Mouse (Mus musculus): ENCODE results near the gene Ghdc.

DNA sequence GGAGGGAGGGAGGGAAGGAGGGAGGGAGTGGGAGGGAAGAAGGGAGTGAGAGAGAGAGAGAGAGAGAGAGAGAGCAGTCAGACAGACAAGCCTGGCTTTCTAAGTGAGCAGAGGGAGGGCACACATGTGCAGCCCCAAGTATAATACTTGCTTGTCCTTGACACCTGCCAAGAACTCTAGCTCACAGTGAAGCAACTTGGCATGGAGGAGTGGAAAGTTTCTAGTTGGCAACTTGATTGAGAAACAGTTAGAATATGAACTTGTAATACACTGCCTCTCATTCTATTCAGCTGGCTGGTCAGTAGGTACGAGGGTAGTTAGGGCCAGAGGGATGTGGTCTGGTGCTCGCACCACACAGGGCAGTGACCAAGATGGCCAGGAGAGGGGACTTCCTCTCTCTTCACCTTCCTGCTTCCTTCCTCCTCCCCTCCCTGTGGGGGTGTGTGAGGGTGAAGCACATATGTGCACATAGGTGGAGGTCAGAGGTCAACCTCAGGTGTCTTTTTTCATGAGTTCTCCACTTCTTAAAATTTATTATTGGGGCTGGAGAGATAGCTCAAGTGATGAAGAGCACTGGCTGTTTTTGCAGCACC lies 20.8 kb upstream of the Ghdc start:
- no peak for TF ChIP-seq POLR2A (IDR thresholded peaks at IDR 0.05; ENCODE audit: low read depth, low read length)
- no peak for TF ChIP-seq CTCF (IDR thresholded peaks at IDR 0.05; ENCODE audit: extremely low read depth, insufficient read length, insufficient replicate concordance, low read depth, low read length)

Data from small intestine, adult 2 months (tissue).